ENCODE assay signal across 26 mouse cellular contexts in genomic region chr1:78110311-78110710, GRCm38 (mm10).
DNase-seq lines count a peak whose midpoint lies in the region; ATAC-seq and TF ChIP-seq lines count a peak whose summit lies in the region.
"Had no signal": no experiment of that assay in that cellular context is flagged by ENCODE, and none has a peak within 500 bp of the region (broad histone marks: within the 10 kb centered on the region; RNA-seq: fewer than 3 reads in every experiment).

No protein-coding gene starts in this region.

- H3K4me2 ChIP-seq in embryonic facial prominence, embryonic 15.5 days (replicated peaks): no peak overlapping the region
- H3K4me2 ChIP-seq: forebrain, embryonic 13.5 days; heart, embryonic 11.5 days; hindbrain, embryonic 13.5 days; limb, embryonic 12.5 days; liver, embryonic 11.5 days; lung, embryonic 15.5 days; midbrain, embryonic 12.5 days had no signal

- no peak for TF ChIP-seq CTCF in brain, embryonic 14.5 days (IDR thresholded peaks at IDR 0.05; ENCODE audit: borderline replicate concordance, extremely low read depth, insufficient read depth, insufficient read length)
- no peak for TF ChIP-seq CTCF in thymus, adult 2 months (IDR thresholded peaks at IDR 0.05; ENCODE audit: borderline replicate concordance, control insufficient read depth, extremely low read depth, insufficient read depth, low read length, poor library complexity)

- no peak overlapping the region for H3K4me3 ChIP-seq in embryonic facial prominence, embryonic 15.5 days (replicated peaks)
- no peak overlapping the region for H3K4me3 ChIP-seq in embryonic facial prominence, embryonic 10.5 days
- no peak overlapping the region for H3K4me3 ChIP-seq in thymus, adult 2 months (ENCODE audit: control insufficient read depth, insufficient read depth, low read length)
- H3K4me3 ChIP-seq: forebrain, embryonic 13.5 days; hindbrain, embryonic 13.5 days; limb, embryonic 12.5 days; lung, embryonic 15.5 days; midbrain, embryonic 12.5 days; myocyte had no signal

- H3K36me3 ChIP-seq in embryonic facial prominence, embryonic 15.5 days: no peaks in the 10 kb centered on the region
- no peaks in the 10 kb centered on the region for H3K36me3 ChIP-seq in embryonic facial prominence, embryonic 10.5 days (replicated peaks)
- no peaks in the 10 kb centered on the region for H3K36me3 ChIP-seq in thymus, adult 2 months (ENCODE audit: control insufficient read depth, insufficient read depth, low read length)
- H3K36me3 ChIP-seq: hindbrain, embryonic 13.5 days; limb, embryonic 12.5 days; lung, embryonic 15.5 days; midbrain, embryonic 12.5 days had no signal

- no peak for DNase-seq in embryonic facial prominence, embryonic 10.5 days (ENCODE audit: low spot score)
- DNase-seq in brain, embryonic 14.5 days (ENCODE audit: low read depth): peak; percentile 25
- DNase-seq in embryo, embryonic 9.5 days (ENCODE audit: extremely low spot score): peak; percentile 47
- peak; percentile 14 for DNase-seq in yolk sac, embryonic 10.5 days (ENCODE audit: low spot score)
- DNase-seq in thymus, adult 2 months: no peak
- no peak for DNase-seq in liver
- DNase-seq: cerebellum, adult 11 months; cerebellum, postnatal 10 days; gastrocnemius, postnatal 25 days; heart, adult 18-20 months; heart, postnatal 36 days; kidney, postnatal 14 days; right cerebral cortex, adult 18-20 months; spleen, adult 18-20 months; thymus, postnatal 25 days had no signal

- H3K4me1 ChIP-seq in embryonic facial prominence, embryonic 15.5 days: peaks cover 22% of the 10 kb centered on the region
- H3K4me1 ChIP-seq in embryonic facial prominence, embryonic 10.5 days: peaks cover 35% of the 10 kb centered on the region
- H3K4me1 ChIP-seq in thymus, adult 2 months (replicated peaks; ENCODE audit: control insufficient read depth, insufficient read depth, low read length): no peaks in the 10 kb centered on the region
- H3K4me1 ChIP-seq: forebrain, embryonic 13.5 days; lung, embryonic 15.5 days had no signal

- no peaks in the 10 kb centered on the region for H3K9me3 ChIP-seq in embryonic facial prominence, embryonic 15.5 days (replicated peaks)
- no peaks in the 10 kb centered on the region for H3K9me3 ChIP-seq in embryonic facial prominence, embryonic 10.5 days
- H3K9me3 ChIP-seq: forebrain, embryonic 13.5 days; hindbrain, embryonic 13.5 days; limb, embryonic 12.5 days; lung, embryonic 15.5 days; midbrain, embryonic 12.5 days had no signal

- no peaks in the 10 kb centered on the region for H3K27me3 ChIP-seq in embryonic facial prominence, embryonic 15.5 days
- H3K27me3 ChIP-seq in embryonic facial prominence, embryonic 10.5 days (replicated peaks; ENCODE audit: low read depth, poor library complexity, severe bottlenecking): peaks cover 52% of the 10 kb centered on the region
- H3K27me3 ChIP-seq in thymus, adult 2 months (ENCODE audit: control insufficient read depth, insufficient read depth, low read length): no peaks in the 10 kb centered on the region

- 29% methylated on average over 6 of the region's 6 CpGs for WGBS in embryonic facial prominence, embryonic 15.5 days
- 27% methylated on average over 6 of the region's 6 CpGs for WGBS in embryonic facial prominence, embryonic 10.5 days
- WGBS in thymus, adult 2 months: 54% methylated on average over 6 of the region's 6 CpGs

- H3K27ac ChIP-seq in embryonic facial prominence, embryonic 15.5 days (replicated peaks): 0 out of 2 replicates have a peak overlapping the region, but pooled peaks have one; percentile 18
- H3K27ac ChIP-seq in embryonic facial prominence, embryonic 10.5 days (replicated peaks): no peak overlapping the region
- H3K27ac ChIP-seq in thymus, adult 2 months (ENCODE audit: control insufficient read depth, insufficient read depth, low read length): no peak overlapping the region
- H3K27ac ChIP-seq: forebrain, embryonic 13.5 days; hindbrain, embryonic 13.5 days; limb, embryonic 12.5 days; lung, embryonic 15.5 days; midbrain, embryonic 12.5 days had no signal

- no peak for TF ChIP-seq POLR2A in brain, embryonic 14.5 days (IDR thresholded peaks at IDR 0.05; ENCODE audit: borderline replicate concordance, extremely low read depth, insufficient read depth, insufficient read length, poor library complexity, severe bottlenecking)
- TF ChIP-seq POLR2A in thymus, adult 2 months (IDR thresholded peaks at IDR 0.05; ENCODE audit: control insufficient read depth, extremely low read depth, insufficient read depth, low read length, poor library complexity): no peak

- no peak overlapping the region for H3K9ac ChIP-seq in embryonic facial prominence, embryonic 15.5 days
- H3K9ac ChIP-seq: forebrain, embryonic 13.5 days; hindbrain, embryonic 13.5 days; limb, embryonic 12.5 days; lung, embryonic 15.5 days; midbrain, embryonic 12.5 days had no signal

- no peak for ATAC-seq in embryonic facial prominence, embryonic 15.5 days (ENCODE audit: insufficient number of reproducible peaks, low FRiP score, low TSS enrichment, low read depth)
- no peak for ATAC-seq in megakaryocyte progenitor cell, adult 5-6 weeks (replicated peaks; ENCODE audit: poor library complexity)
- ATAC-seq: forebrain, embryonic 13.5 days; intestine, postnatal 0 days had no signal

Comparison
In these comparisons a context has a peak if more than half of its experiments do, and no peak if none do; other contexts are left out.
1. DNase-seq: peak in brain, embryonic 14.5 days (single experiment), embryo, embryonic 9.5 days (single experiment) and yolk sac, embryonic 10.5 days (single experiment); none in embryonic facial prominence, embryonic 10.5 days (single experiment), thymus, adult 2 months (single experiment) and liver (single experiment).